Mouse (Mus musculus): ENCODE results near the gene Nemf.
"Not testable (repeated sequence)": the region's sequence is repeated elsewhere in the genome, so short reads cannot be mapped to it uniquely, and the experiment has no call there.

Nemf gene

GRCm38 (mm10) chr12:69356546-69357299 is at the start of gene Nemf:
TSS of gene Nemf (minus strand) at chr12:69357165.
- DNase-seq (ENCODE audit: low spot score), result peak; percentile 93

- DNase-seq (ENCODE audit: low spot score), result no peak
Measured at GRCm38 (mm10) chr12:69402594-69403167, 45.7 kb upstream of the Nemf start.

GRCm38 (mm10) chr12:69402100-69402499 is 45.1 kb upstream of the Nemf start:
- no peak for DNase-seq (ENCODE audit: low spot score)

- DNase-seq (ENCODE audit: low spot score), result peak; percentile 26
Measured at GRCm38 (mm10) chr12:69400871-69401286, 43.9 kb upstream of the Nemf start.

GRCm38 (mm10) chr12:69400367-69400766 is 43.4 kb upstream of the Nemf start:
- DNase-seq (ENCODE audit: low spot score), result no peak

GRCm38 (mm10) chr12:69394456-69394855 is 37.5 kb upstream of the Nemf start:
- no peak for DNase-seq (ENCODE audit: low spot score)

GRCm38 (mm10) chr12:69393076-69393475 is 36.1 kb upstream of the Nemf start:
- no peak for DNase-seq (ENCODE audit: low spot score)

GRCm38 (mm10) chr12:69390000-69390698 is 33.2 kb upstream of the Nemf start:
- no peak for DNase-seq (ENCODE audit: low spot score)

- no peak for DNase-seq (ENCODE audit: low spot score)
Measured at GRCm38 (mm10) chr12:69389273-69389938, 32.4 kb upstream of the Nemf start.

- peak; percentile 30 for DNase-seq (ENCODE audit: low spot score)
Measured at GRCm38 (mm10) chr12:69388321-69388869, 31.4 kb upstream of the Nemf start.

GRCm38 (mm10) chr12:69386281-69386732 is 29.3 kb upstream of the Nemf start:
- DNase-seq (ENCODE audit: low spot score), result not testable (repeated sequence)

GRCm38 (mm10) chr12:69385542-69386280 is 28.7 kb upstream of the Nemf start:
- peak; percentile 46 for DNase-seq (ENCODE audit: low spot score)

GRCm38 (mm10) chr12:69384606-69385005 is 27.6 kb upstream of the Nemf start:
- DNase-seq (ENCODE audit: low spot score), result no peak

GRCm38 (mm10) chr12:69382880-69383279 is 25.9 kb upstream of the Nemf start:
- DNase-seq (ENCODE audit: low spot score), result no peak

GRCm38 (mm10) chr12:69378558-69379454 is 21.8 kb upstream of the Nemf start:
- no peak for DNase-seq (ENCODE audit: low spot score)

GRCm38 (mm10) chr12:69377636-69378035 is 20.7 kb upstream of the Nemf start:
- DNase-seq (ENCODE audit: low spot score), result not testable (repeated sequence)

GRCm38 (mm10) chr12:69377188-69377587 is 20.2 kb upstream of the Nemf start:
- no peak for DNase-seq (ENCODE audit: low spot score)

GRCm38 (mm10) chr12:69376132-69376531 is 19.2 kb upstream of the Nemf start:
- no peak for DNase-seq (ENCODE audit: low spot score)

- DNase-seq (ENCODE audit: low spot score), result peak; percentile 42
Measured at GRCm38 (mm10) chr12:69373850-69374766, 17.1 kb upstream of the Nemf start.

Measured in MN1 (cell line).